Mouse (Mus musculus) cerebellum, adult 2 months (tissue): ENCODE data around the gene Spag16.

Experiments
- CTCF ChIP-seq: fragments of 200-500 bp; IDR thresholded peaks from 2 replicates; pipeline ENCODE4 v1.5.1; 2011; ENCODE audit warnings: low read depth, mild to moderate bottlenecking, control low read depth, low read length, moderate library complexity, borderline replicate concordance; ENCODE audit not compliant: insufficient read depth
- POLR2A ChIP-seq: fragments of 200-500 bp; IDR thresholded peaks from 2 replicates; pipeline ENCODE4 v1.6.1; 2011; ENCODE audit warnings: low read length, control low read depth, borderline replicate concordance; ENCODE audit not compliant: insufficient read depth

- TF ChIP-seq POLR2A, result no peak
- no peak for TF ChIP-seq CTCF
Observed at GRCm38 (mm10) chr1:70442209-70443080, 615.7 kb downstream of the Spag16 start.
